Mouse (Mus musculus) myocyte (in vitro differentiated cells): ENCODE measurements around the gene Fads3.

Source experiments
- CEBPB ChIP-seq: IDR thresholded peaks from 2 replicates; pipeline ENCODE4 v1.6.1; 2011; ENCODE audit warnings: mild to moderate bottlenecking, moderate library complexity; ENCODE audit not compliant: poor library complexity, insufficient read depth, severe bottlenecking
- MAX ChIP-seq: IDR thresholded peaks from one replicate; pipeline ENCODE4 v1.6.1; 2011; ENCODE audit warnings: low read depth, mild to moderate bottlenecking, control low read depth
- MYOG ChIP-seq, 3 experiments: IDR thresholded peaks; one replicate each; pipeline ENCODE4 v1.6.1; 2011; ENCODE audit warnings: control low read depth in 2 of 3, low read depth in 2 of 3, mild to moderate bottlenecking in 2 of 3; ENCODE audit not compliant: insufficient read length in 2 of 3, control insufficient read depth in 1 of 3, insufficient read depth in 1 of 3
- POLR2A ChIP-seq: IDR thresholded peaks from one replicate; pipeline ENCODE4 v1.6.1; 2011; ENCODE audit warnings: low read depth, mild to moderate bottlenecking, control low read depth, moderate library complexity; ENCODE audit not compliant: insufficient read length
- POLR2AphosphoS2 ChIP-seq: IDR thresholded peaks from one replicate; pipeline ENCODE4 v1.6.1; 2011; ENCODE audit warnings: low read depth, control low read depth; ENCODE audit not compliant: insufficient read length
- USF1 ChIP-seq: IDR thresholded peaks from one replicate; pipeline ENCODE4 v1.6.1; 2011; ENCODE audit warnings: low read depth, mild to moderate bottlenecking, control low read depth, moderate library complexity

DNA sequence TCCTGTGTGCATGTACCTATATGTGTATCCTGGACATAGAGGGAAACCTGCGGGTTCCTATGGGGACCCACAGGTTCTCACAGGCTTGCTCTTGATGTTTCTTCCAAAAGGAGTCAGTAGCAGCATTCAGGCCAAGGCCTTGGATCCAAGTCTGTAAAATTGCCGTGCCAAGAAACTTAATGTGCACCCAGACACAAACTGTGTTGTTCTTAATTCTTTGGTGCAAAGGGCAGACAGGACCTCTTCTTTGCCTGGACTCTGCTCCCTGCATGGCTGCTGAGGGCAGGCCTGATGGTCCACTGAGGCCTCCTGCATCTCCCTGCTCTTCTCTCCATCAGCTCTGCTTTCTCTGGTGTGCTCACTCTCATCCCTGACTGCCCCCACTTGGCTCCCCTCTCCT is 11.6 kb upstream of the Fads3 start:
- TF ChIP-seq POLR2A: no peak
- TF ChIP-seq POLR2AphosphoS2: no peak
- no peak for TF ChIP-seq USF1
- TF ChIP-seq CEBPB: no peak
- TF ChIP-seq MYOG (IDR thresholded peaks at IDR 0.05; ENCODE audit: control insufficient read depth in 1 of 3, insufficient read depth in 1 of 3, insufficient read length in 2 of 3, low read depth in 2 of 3): no peak
- TF ChIP-seq MAX: no peak
